Mouse (Mus musculus) myocyte (in vitro differentiated cells): Measurements from ENCODE around the gene Yjefn3. TPM values are rescaled to one million over a fixed set of nuclear protein-coding genes. Genes with fewer than 3 reads are reported as not detected.

Experiments
- H3K27me3 ChIP-seq: one replicate; pipeline ENCODE4 v1.6.1; 2011; ENCODE audit not compliant: control insufficient read depth, insufficient read depth, insufficient read length
- H3K36me3 ChIP-seq: one replicate; pipeline ENCODE4 v1.6.1; 2011; ENCODE audit not compliant: control insufficient read depth, insufficient read depth
- H3K4me2 ChIP-seq: one replicate; pipeline ENCODE4 v1.6.1; 2011; ENCODE audit warnings: low read depth, control low read depth
- H3K4me3 ChIP-seq: one replicate; pipeline ENCODE4 v1.5.1; 2011; ENCODE audit warnings: mild to moderate bottlenecking, control low read depth, moderate library complexity
- H3K79me2 ChIP-seq: one replicate; pipeline ENCODE4 v1.6.1; 2011; ENCODE audit not compliant: control insufficient read depth, insufficient read depth
- H3ac ChIP-seq: one replicate; pipeline ENCODE4 v1.6.1; 2011; ENCODE audit not compliant: control insufficient read depth, insufficient read length
- CEBPB ChIP-seq: IDR thresholded peaks from 2 replicates; pipeline ENCODE4 v1.6.1; 2011; ENCODE audit warnings: mild to moderate bottlenecking, moderate library complexity; ENCODE audit not compliant: poor library complexity, insufficient read depth, severe bottlenecking
- E2F4 ChIP-seq: IDR thresholded peaks from one replicate; pipeline ENCODE4 v1.6.1; 2011; ENCODE audit warnings: mild to moderate bottlenecking, control low read depth, moderate library complexity; ENCODE audit not compliant: insufficient read depth
- MAX ChIP-seq: IDR thresholded peaks from one replicate; pipeline ENCODE4 v1.6.1; 2011; ENCODE audit warnings: low read depth, mild to moderate bottlenecking, control low read depth
- MYOD1 ChIP-seq, 3 experiments: IDR thresholded peaks; one replicate each; pipeline ENCODE4 v1.6.1; 2011; ENCODE audit warnings: control low read depth in 2 of 3, low read depth in 2 of 3, mild to moderate bottlenecking in 2 of 3, moderate library complexity in 1 of 3; ENCODE audit not compliant: insufficient read length in 2 of 3, control insufficient read depth in 1 of 3
- MYOG ChIP-seq, 3 experiments: IDR thresholded peaks; one replicate each; pipeline ENCODE4 v1.6.1; 2011; ENCODE audit warnings: control low read depth in 2 of 3, low read depth in 2 of 3, mild to moderate bottlenecking in 2 of 3; ENCODE audit not compliant: insufficient read length in 2 of 3, control insufficient read depth in 1 of 3, insufficient read depth in 1 of 3
- POLR2A ChIP-seq: IDR thresholded peaks from one replicate; pipeline ENCODE4 v1.6.1; 2011; ENCODE audit warnings: low read depth, mild to moderate bottlenecking, control low read depth, moderate library complexity; ENCODE audit not compliant: insufficient read length
- POLR2AphosphoS2 ChIP-seq: IDR thresholded peaks from one replicate; pipeline ENCODE4 v1.6.1; 2011; ENCODE audit warnings: low read depth, control low read depth; ENCODE audit not compliant: insufficient read length
- REST ChIP-seq: IDR thresholded peaks from one replicate; pipeline ENCODE4 v1.6.1; 2011; ENCODE audit warnings: mild to moderate bottlenecking, control low read depth, moderate library complexity; ENCODE audit not compliant: insufficient read depth, insufficient read length
- SRF ChIP-seq: IDR thresholded peaks from one replicate; pipeline ENCODE4 v1.6.1; 2011; ENCODE audit warnings: low read depth; ENCODE audit not compliant: control insufficient read depth, insufficient read length
- TCF12 ChIP-seq: IDR thresholded peaks from one replicate; pipeline ENCODE4 v1.6.1; 2011; ENCODE audit warnings: mild to moderate bottlenecking, control low read depth; ENCODE audit not compliant: poor library complexity, insufficient read depth, severe bottlenecking
- TCF3 ChIP-seq: IDR thresholded peaks from one replicate; pipeline ENCODE4 v1.6.1; 2011; ENCODE audit warnings: low read depth, control low read depth; ENCODE audit not compliant: insufficient read length
- USF1 ChIP-seq: IDR thresholded peaks from one replicate; pipeline ENCODE4 v1.6.1; 2011; ENCODE audit warnings: low read depth, mild to moderate bottlenecking, control low read depth, moderate library complexity
- polyA plus RNA-seq: library from polyadenylated mRNA; unstranded; fragments of >200 nt; fragmentation: generic; extraction: Trizol; gene quantifications from one replicate; pipeline ENCODE4 v1.2.1, GENCODE M21; 2012; ENCODE audit warnings: missing spikeins

The Yjefn3 gene
- polyA plus RNA-seq, 1 experiment, result 19.0 TPM

- Histone ChIP-seq H3K79me2 (peaks cover 36% of the 10 kb centered on the region), H3K4me2 (peak overlapping the region; percentile 12), H3K27me3 (no peaks in the 10 kb centered on the region), H3K4me3 (no peak overlapping the region), H3K36me3 (no peaks in the 10 kb centered on the region), H3ac (no peak overlapping the region)
- TF ChIP-seq REST (no peak), CEBPB (no peak), POLR2AphosphoS2 (no peak), MYOG (IDR thresholded peaks at IDR 0.05; ENCODE audit: control insufficient read depth in 1 of 3, insufficient read depth in 1 of 3, insufficient read length in 2 of 3, low read depth in 2 of 3) (peak in 2 of 3 experiments; percentile 66 to 91), MYOD1 (IDR thresholded peaks at IDR 0.05; ENCODE audit: control insufficient read depth in 1 of 3, insufficient read length in 2 of 3, low read depth in 2 of 3) (peak in 2 of 3 experiments; percentile 81 to 85), POLR2A (no peak), TCF12 (peak; percentile 39), MAX (no peak), USF1 (no peak), TCF3 (no peak), SRF (no peak), E2F4 (no peak)
These were observed 7.6 kb downstream of the Yjefn3 start for GRCm38 (mm10) chr8:69894836-69895332.

GRCm38 (mm10) chr8:69893863-69894262 is 8.6 kb downstream of the Yjefn3 start:
- H3K4me2 ChIP-seq, result no peak overlapping the region
- H3K4me3 ChIP-seq, result no peak overlapping the region
- H3K27me3 ChIP-seq, result no peaks in the 10 kb centered on the region
- H3ac ChIP-seq, result no peak overlapping the region
- TF ChIP-seq TCF3, result no peak
- TF ChIP-seq CEBPB, result no peak
- TF ChIP-seq TCF12, result no peak
- TF ChIP-seq SRF, result no peak
- no peak for TF ChIP-seq REST
- no peak for TF ChIP-seq E2F4
- no peak for TF ChIP-seq MYOD1 (IDR thresholded peaks at IDR 0.05; ENCODE audit: control insufficient read depth in 1 of 3, insufficient read length in 2 of 3, low read depth in 2 of 3)
- no peak for TF ChIP-seq POLR2AphosphoS2
- no peak for TF ChIP-seq MYOG (IDR thresholded peaks at IDR 0.05; ENCODE audit: control insufficient read depth in 1 of 3, insufficient read depth in 1 of 3, insufficient read length in 2 of 3, low read depth in 2 of 3)
- no peak for TF ChIP-seq USF1
- TF ChIP-seq MAX, result no peak
- no peak for TF ChIP-seq POLR2A
- H3K79me2 ChIP-seq, result peaks cover 27% of the 10 kb centered on the region
- no peaks in the 10 kb centered on the region for H3K36me3 ChIP-seq

GRCm38 (mm10) chr8:69890813-69891241 is 11.7 kb downstream of the Yjefn3 start:
- H3ac ChIP-seq, result no peak overlapping the region

GRCm38 (mm10) chr8:69888902-69889301 is 13.6 kb downstream of the Yjefn3 start:
- Histone ChIP-seq H3K4me2 (no peak overlapping the region), H3K4me3 (no peak overlapping the region), H3K27me3 (peaks cover 5% of the 10 kb centered on the region), H3K36me3 (no peaks in the 10 kb centered on the region), H3K79me2 (no peaks in the 10 kb centered on the region), H3ac (no peak overlapping the region)
- peak; percentile 20 for TF ChIP-seq POLR2A
- TF ChIP-seq MAX, result no peak

More at GRCm38 (mm10) chr8:69890813-69891241, 11.7 kb downstream of the Yjefn3 start:
- TF ChIP-seq MYOG (IDR thresholded peaks at IDR 0.05; ENCODE audit: control insufficient read depth in 1 of 3, insufficient read depth in 1 of 3, insufficient read length in 2 of 3, low read depth in 2 of 3) (no peak), SRF (no peak), POLR2A (no peak), TCF3 (no peak), MAX (no peak), TCF12 (no peak), REST (no peak), POLR2AphosphoS2 (no peak), CEBPB (no peak), USF1 (no peak), E2F4 (no peak)
- Histone ChIP-seq H3K79me2 (peaks cover under 1% of the 10 kb centered on the region), H3K36me3 (no peaks in the 10 kb centered on the region), H3K4me2 (no peak overlapping the region), H3K27me3 (peaks cover 5% of the 10 kb centered on the region), H3K4me3 (no peak overlapping the region)

- Histone ChIP-seq H3K27me3 (peaks cover 5% of the 10 kb centered on the region), H3K4me3 (no peak overlapping the region)
These were observed 14.2 kb downstream of the Yjefn3 start for GRCm38 (mm10) chr8:69888244-69888866.

More at GRCm38 (mm10) chr8:69888244-69888866, 14.2 kb downstream of the Yjefn3 start:
- peak overlapping the region; percentile 18 for H3K4me2 ChIP-seq
- H3ac ChIP-seq, result no peak overlapping the region
- TF ChIP-seq TCF3, result no peak
- TF ChIP-seq SRF, result no peak
- TF ChIP-seq MYOG (IDR thresholded peaks at IDR 0.05; ENCODE audit: control insufficient read depth in 1 of 3, insufficient read depth in 1 of 3, insufficient read length in 2 of 3, low read depth in 2 of 3), result no peak
- no peaks in the 10 kb centered on the region for H3K36me3 ChIP-seq
- no peaks in the 10 kb centered on the region for H3K79me2 ChIP-seq
